Mouse (Mus musculus) CH12.LX (cell line): ENCODE results near the gene Fdps. TPM values are rescaled to one million over a fixed set of nuclear protein-coding genes. Genes with fewer than 3 reads are reported as not detected.

ENCODE experiments used
- DNase-seq: peaks from one replicate; pipeline ENCODE4 v3.0.0-alpha.2; 2013; ENCODE audit errors: extremely low read depth
- H3K27ac ChIP-seq: 2 replicates; pipeline ENCODE4 v1.5.1; 2012; ENCODE audit warnings: low read depth, mild to moderate bottlenecking, control low read depth, moderate library complexity; ENCODE audit not compliant: insufficient read depth
- H3K27me3 ChIP-seq: replicated peaks from 2 replicates; pipeline ENCODE3; 2012; ENCODE audit warnings: inconsistent platforms
- H3K36me3 ChIP-seq, 2 experiments: replicated peaks in 1 of 2; 2 replicates each; pipeline versions ENCODE3 to v1.6.1; 2012; ENCODE audit warnings: inconsistent platforms in 1 of 2, low read length in 1 of 2, mild to moderate bottlenecking in 1 of 2, mixed read lengths in 1 of 2, moderate library complexity in 1 of 2; ENCODE audit not compliant: control insufficient read depth in 1 of 2, insufficient read depth in 1 of 2
- H3K4me1 ChIP-seq, 2 experiments: 2 replicates each; pipeline ENCODE4 v1.6.1; 2012; ENCODE audit warnings: inconsistent platforms in 1 of 2, moderate library complexity in 1 of 2; ENCODE audit not compliant: insufficient read depth in 2 of 2, control insufficient read depth in 1 of 2
- H3K4me2 ChIP-seq: 2 replicates; pipeline ENCODE4 v1.6.1; 2012; ENCODE audit warnings: low read depth, mild to moderate bottlenecking, control low read depth; ENCODE audit not compliant: poor library complexity, insufficient read depth, severe bottlenecking
- H3K4me3 ChIP-seq, 3 experiments: fragments of 150-350 bp in 1 of 3; sonication (generic) in 1 of 3; replicated peaks in 1 of 3; 2 replicates each; pipeline versions ENCODE3 to v1.5.1; 2011 to 2012; ENCODE audit warnings: low read depth in 2 of 3, low read length in 2 of 3, mild to moderate bottlenecking in 2 of 3, moderate library complexity in 2 of 3, control low read depth in 1 of 3, improper control_type of control experiment in 1 of 3, inconsistent platforms in 1 of 3, mixed read lengths in 1 of 3; ENCODE audit not compliant: poor library complexity in 1 of 3
- H3K79me2 ChIP-seq: replicated peaks from 2 replicates; pipeline ENCODE4 v1.6.1; 2012; ENCODE audit warnings: mild to moderate bottlenecking, moderate library complexity; ENCODE audit not compliant: control insufficient read depth, poor library complexity, insufficient read depth, severe bottlenecking; ENCODE audit errors: extremely low read depth
- H3K9ac ChIP-seq: 2 replicates; pipeline ENCODE4 v1.6.1; 2012; ENCODE audit warnings: low read depth, mild to moderate bottlenecking, control low read depth, moderate library complexity; ENCODE audit not compliant: insufficient read depth
- H3K9me3 ChIP-seq: replicated peaks from 2 replicates; pipeline ENCODE3; 2012; ENCODE audit warnings: low read length, inconsistent platforms, mixed read lengths
- BHLHE40 ChIP-seq: IDR thresholded peaks from 2 replicates; pipeline ENCODE4 v1.6.1; 2011; ENCODE audit warnings: mild to moderate bottlenecking, low read depth, low read length, improper control_type of control experiment
- CHD1 ChIP-seq: IDR thresholded peaks from 2 replicates; pipeline ENCODE4 v1.6.1; 2012; ENCODE audit warnings: low read depth, low read length, improper control_type of control experiment, inconsistent platforms
- CHD2 ChIP-seq: IDR thresholded peaks from 2 replicates; pipeline ENCODE4 v1.6.1; 2011; ENCODE audit warnings: low read length, improper control_type of control experiment
- ELF1 ChIP-seq: IDR thresholded peaks from 2 replicates; pipeline ENCODE4 v1.6.1; 2014; ENCODE audit warnings: low read depth, mild to moderate bottlenecking, inconsistent platforms, low read length, improper control_type of control experiment
- ETS1 ChIP-seq: conservative IDR thresholded peaks from 2 replicates; pipeline ENCODE4 v1.6.1; 2012; ENCODE audit warnings: low read depth, mild to moderate bottlenecking, inconsistent platforms, low read length, improper control_type of control experiment, moderate library complexity
- IRF4 ChIP-seq: IDR thresholded peaks from 2 replicates; pipeline ENCODE4 v1.6.1; 2014; ENCODE audit warnings: low read depth, mild to moderate bottlenecking, inconsistent platforms, low read length, improper control_type of control experiment
- JUN ChIP-seq: IDR thresholded peaks from 2 replicates; pipeline ENCODE4 v1.6.1; 2011; ENCODE audit warnings: low read depth, mild to moderate bottlenecking, low read length, improper control_type of control experiment, moderate library complexity; ENCODE audit not compliant: insufficient read depth
- JUND ChIP-seq: conservative IDR thresholded peaks from 2 replicates; pipeline ENCODE4 v1.6.1; 2011; ENCODE audit warnings: low read depth, low read length, improper control_type of control experiment
- KAT2A ChIP-seq: IDR thresholded peaks from 2 replicates; pipeline ENCODE4 v1.6.1; 2012; ENCODE audit warnings: low read length, improper control_type of control experiment, inconsistent platforms; ENCODE audit not compliant: insufficient replicate concordance
- MAFK ChIP-seq: IDR thresholded peaks from 2 replicates; pipeline ENCODE4 v1.6.1; 2011; ENCODE audit warnings: low read length, improper control_type of control experiment; ENCODE audit not compliant: insufficient replicate concordance
- MAZ ChIP-seq: IDR thresholded peaks from 2 replicates; pipeline ENCODE4 v1.6.1; 2012; ENCODE audit warnings: low read depth, mild to moderate bottlenecking, inconsistent platforms, low read length, improper control_type of control experiment, moderate library complexity
- MXI1 ChIP-seq: IDR thresholded peaks from 2 replicates; pipeline ENCODE4 v1.6.1; 2011; ENCODE audit warnings: mild to moderate bottlenecking, low read depth, low read length, improper control_type of control experiment
- NRF1 ChIP-seq: IDR thresholded peaks from 2 replicates; pipeline ENCODE4 v1.6.1; 2014; ENCODE audit warnings: low read depth, mild to moderate bottlenecking, inconsistent platforms, low read length, improper control_type of control experiment, moderate library complexity
- PAX5 ChIP-seq: IDR thresholded peaks from 2 replicates; pipeline ENCODE4 v1.6.1; 2012; ENCODE audit warnings: low read length, inconsistent platforms, mixed read lengths
- POLR2A ChIP-seq: IDR thresholded peaks from 2 replicates; pipeline ENCODE4 v1.6.1; 2011; ENCODE audit warnings: low read depth, mild to moderate bottlenecking, improper control_type of control experiment, low read length
- POLR2AphosphoS2 ChIP-seq: IDR thresholded peaks from 2 replicates; pipeline ENCODE4 v1.6.1; 2011; ENCODE audit warnings: low read depth, low read length, improper control_type of control experiment
- SMC3 ChIP-seq: IDR thresholded peaks from 2 replicates; pipeline ENCODE4 v1.6.1; 2011; ENCODE audit warnings: low read depth, low read length, improper control_type of control experiment
- TBP ChIP-seq: conservative IDR thresholded peaks from 2 replicates; pipeline ENCODE4 v1.6.1; 2011; ENCODE audit warnings: low read depth, low read length, improper control_type of control experiment
- USF1 ChIP-seq: IDR thresholded peaks from 2 replicates; pipeline ENCODE4 v1.6.1; 2014; ENCODE audit warnings: low read depth, mild to moderate bottlenecking, inconsistent platforms, low read length, improper control_type of control experiment
- USF2 ChIP-seq: conservative IDR thresholded peaks from 2 replicates; pipeline ENCODE4 v1.6.1; 2011; ENCODE audit warnings: low read depth, low read length, improper control_type of control experiment
- ZKSCAN1 ChIP-seq: IDR thresholded peaks from 2 replicates; pipeline ENCODE4 v1.6.1; 2012; ENCODE audit warnings: low read depth, inconsistent platforms, low read length, improper control_type of control experiment, borderline replicate concordance
- dilution Hi-C: fragments of 300-500 bp; cut with MboI; formaldehyde crosslinking; loops from 2 replicates; pipeline ENCODE4 v1.14.3; 2020; ENCODE audit warnings: low sequenced_read_pairs; ENCODE audit not compliant: extremely low pct_unique_long_range_greater_than_20kb, extremely low pct_ligation_motif_present
- in situ Hi-C: fragments of 300-500 bp; cut with MboI; formaldehyde crosslinking; loops from 3 replicates; pipeline ENCODE4 v1.14.3; 2019; ENCODE audit warnings: low sequenced_read_pairs, low pct_ligation_motif_present, low pct_unique_long_range_greater_than_20kb, mixed read lengths
- polyA plus RNA-seq: library from polyadenylated mRNA; unstranded; fragments of >175 nt; gene quantifications from 2 replicates; pipeline ENCODE4 v1.2.1, GENCODE M21; 2012; ENCODE audit warnings: low read depth; ENCODE audit not compliant: insufficient read length
- total RNA-seq, 2 experiments: library from RNA; depleted of rRNA; stranded (reverse); fragments of 300-350 nt in 1 of 2; fragments of >200 nt in 1 of 2; gene quantifications; 2 replicates each; pipeline ENCODE4 v1.2.3; 2012 to 2014

Gene Fdps
- total and polyA plus RNA-seq, 3 experiments = 177 to 572 (median 243) TPM

DNA sequence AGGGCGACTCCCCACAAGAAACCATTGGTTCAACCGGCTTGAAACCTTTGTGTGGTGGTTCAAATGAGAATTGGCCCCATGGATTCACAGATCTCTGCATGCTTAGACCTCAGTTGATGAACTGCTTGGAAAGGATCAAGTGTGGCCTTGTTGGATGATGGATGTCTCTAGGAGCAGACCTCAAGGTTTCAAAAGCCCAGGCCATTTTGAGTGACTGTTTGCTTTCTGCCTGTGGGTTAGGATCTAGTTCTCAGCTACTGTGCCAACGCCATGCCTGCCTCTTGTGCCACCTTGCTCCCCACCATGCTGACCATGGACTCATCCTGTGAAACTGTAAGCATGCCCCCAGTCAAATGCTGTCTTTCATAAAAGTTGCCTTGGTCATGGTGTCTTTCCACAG is 24.2 kb upstream of the Fdps start:
- H3K4me2 ChIP-seq = no peak overlapping the region
- H3K36me3 ChIP-seq = no peaks in the 10 kb centered on the region
- no peak for TF ChIP-seq USF2
- TF ChIP-seq MXI1 = no peak
- no peak for TF ChIP-seq SMC3
- no peak for TF ChIP-seq PAX5
- TF ChIP-seq JUN = no peak
- dilution Hi-C loops (no loop called here), in situ Hi-C loops (no loop called here)
- H3K9me3 ChIP-seq = no peaks in the 10 kb centered on the region
- H3K9ac ChIP-seq = no peak overlapping the region
- peaks cover 6% of the 10 kb centered on the region for H3K27me3 ChIP-seq
- H3K4me3 ChIP-seq = no peak overlapping the region
- no peak overlapping the region for H3K27ac ChIP-seq
- H3K4me1 ChIP-seq = no peaks in the 10 kb centered on the region
- H3K79me2 ChIP-seq = no peaks in the 10 kb centered on the region
- no peak for DNase-seq

DNA sequence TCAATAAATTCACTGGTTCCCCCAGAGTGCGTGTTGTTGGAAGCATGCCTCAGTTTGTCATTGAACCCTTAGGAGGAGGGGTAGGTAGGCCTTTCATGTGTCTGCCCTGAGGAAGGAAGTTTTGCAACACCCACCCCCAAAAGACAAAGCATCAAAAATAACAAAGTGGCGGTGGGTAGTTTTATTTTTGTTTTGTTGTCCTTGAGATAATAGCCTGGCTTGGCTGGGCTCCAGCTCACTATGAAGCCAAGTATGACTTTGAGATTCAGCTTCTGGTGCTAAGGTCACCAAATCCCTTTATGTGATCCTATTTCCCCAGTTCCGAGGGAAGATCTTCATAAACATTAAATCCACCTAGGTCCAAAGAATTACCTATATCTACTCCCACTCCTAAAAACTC is 22.5 kb upstream of the Fdps start:
- Histone ChIP-seq H3K36me3 (no peaks in the 10 kb centered on the region), H3K9ac (no peak overlapping the region), H3K4me1 (no peaks in the 10 kb centered on the region), H3K27me3 (peaks cover 9% of the 10 kb centered on the region), H3K27ac (no peak overlapping the region), H3K9me3 (no peaks in the 10 kb centered on the region), H3K4me3 (no peak overlapping the region), H3K79me2 (no peaks in the 10 kb centered on the region), H3K4me2 (no peak overlapping the region)
- DNase-seq = no peak
- TF ChIP-seq CHD2 = no peak
- in situ Hi-C loops = no loop called here
- dilution Hi-C loops = no loop called here

DNA sequence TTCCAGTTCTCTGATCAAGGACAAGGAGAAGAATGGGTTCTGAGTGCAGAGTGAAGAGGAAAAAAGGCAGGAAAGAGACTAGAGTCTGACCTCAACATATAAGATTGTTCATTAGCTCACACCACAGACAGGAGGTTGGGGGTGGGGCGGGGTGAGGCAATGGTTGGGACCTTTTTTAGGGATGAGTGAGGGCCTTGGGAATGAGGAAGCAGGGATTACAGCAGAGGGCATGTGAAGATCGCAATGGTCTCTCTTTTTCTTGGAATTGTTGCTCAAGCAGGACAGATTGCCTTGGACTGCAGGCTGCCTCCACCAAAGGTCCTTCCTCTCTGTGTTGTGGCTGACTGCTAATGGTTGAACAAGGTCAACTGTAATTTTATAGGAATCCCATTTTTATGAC is 21.6 kb upstream of the Fdps start:
- DNase-seq = no peak
- in situ Hi-C loops = no loop called here

More for the DNA sequence above, 21.6 kb upstream of the Fdps start:
- Histone ChIP-seq H3K79me2 (no peaks in the 10 kb centered on the region), H3K27ac (no peak overlapping the region), H3K4me3 (no peak overlapping the region), H3K9ac (no peak overlapping the region), H3K9me3 (no peaks in the 10 kb centered on the region)
- TF ChIP-seq MAZ (no peak), MAFK (no peak), SMC3 (no peak), CHD1 (no peak), JUN (no peak), PAX5 (no peak), CHD2 (no peak), ZKSCAN1 (no peak), TBP (no peak), KAT2A (no peak), NRF1 (no peak), BHLHE40 (no peak), POLR2AphosphoS2 (no peak), ETS1 (no peak), USF1 (no peak), IRF4 (no peak), JUND (no peak), POLR2A (no peak), USF2 (no peak), ELF1 (no peak)
- TF ChIP-seq, all 38 proteins: peak for 0
- no peaks in the 10 kb centered on the region for H3K4me1 ChIP-seq
- dilution Hi-C loops = no loop called here
- peaks cover 7% of the 10 kb centered on the region for H3K27me3 ChIP-seq
- H3K4me2 ChIP-seq = no peak overlapping the region
- H3K36me3 ChIP-seq = no peaks in the 10 kb centered on the region
